Mouse (Mus musculus): ENCODE data around the gene Gpt2.

DNA sequence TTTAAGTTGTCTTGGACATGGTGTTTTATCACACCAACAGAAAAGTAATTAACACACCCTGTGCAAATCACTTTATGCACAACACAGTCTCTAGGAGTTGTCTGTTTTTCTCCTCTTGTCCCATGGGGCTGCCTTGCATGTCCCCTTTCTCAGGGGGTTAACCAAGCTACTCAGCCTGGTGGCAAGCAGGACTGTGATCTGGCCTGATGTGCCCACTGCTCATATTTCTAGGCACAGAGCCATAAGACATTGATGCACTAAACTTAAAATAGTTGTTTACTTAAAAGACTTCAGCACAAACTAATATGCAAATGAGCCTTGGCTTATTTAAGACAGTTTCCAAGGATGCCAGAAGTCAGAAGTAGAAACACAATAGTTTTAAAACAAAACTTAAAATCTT is 28.1 kb upstream of the Gpt2 start:
- no peak for TF ChIP-seq EP300 (IDR thresholded peaks at IDR 0.05; ENCODE audit: low read depth)
- no peak for TF ChIP-seq CTCF (IDR thresholded peaks at IDR 0.05; ENCODE audit: low read depth)

Measured in liver, embryonic 14.5 days (tissue).